Mouse (Mus musculus) brain, adult 2 months (tissue): ENCODE results near the gene Arpc5l.
"Not testable (repeated sequence)": the region's sequence is repeated elsewhere in the genome, so short reads cannot be mapped to it uniquely, and the experiment has no call there.

Experiments
- DNase-seq: peaks from one replicate; pipeline ENCODE4 v3.0.0; 2011; ENCODE audit warnings: low read depth, low spot score

Arpc5l gene

DNA sequence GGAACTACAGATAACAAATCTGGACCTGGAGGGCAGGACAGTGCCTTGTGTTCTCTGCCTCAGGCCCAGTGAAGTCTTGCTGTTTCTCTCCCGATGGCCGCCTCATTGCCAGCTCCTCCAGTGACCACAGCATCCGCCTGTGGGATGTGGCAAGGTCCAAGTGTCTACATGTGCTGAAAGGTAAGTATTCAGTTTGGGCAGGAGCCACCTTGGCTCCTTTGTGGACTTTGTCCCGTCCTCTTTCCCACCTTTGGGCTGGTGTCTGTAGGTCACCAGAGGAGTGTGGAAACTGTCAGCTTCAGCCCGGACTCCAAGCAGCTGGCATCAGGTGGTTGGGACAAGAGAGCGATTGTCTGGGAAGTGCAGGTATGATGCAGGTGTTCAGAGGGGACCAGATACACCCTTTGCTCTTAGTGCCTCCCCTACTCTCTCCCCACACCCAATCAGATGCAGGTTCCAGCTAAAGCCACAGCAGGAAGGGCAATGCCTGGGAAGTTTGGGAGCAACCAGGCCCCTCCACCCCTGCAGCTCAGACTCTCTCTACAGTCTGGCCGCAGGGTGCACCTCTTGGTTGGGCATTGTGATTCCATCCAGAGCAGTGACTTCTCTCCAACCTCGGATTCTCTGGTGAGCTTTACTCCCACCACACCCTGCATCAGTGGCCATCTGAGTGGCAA, 5.1 kb upstream of the Arpc5l start:
- DNase-seq = no peak

DNA sequence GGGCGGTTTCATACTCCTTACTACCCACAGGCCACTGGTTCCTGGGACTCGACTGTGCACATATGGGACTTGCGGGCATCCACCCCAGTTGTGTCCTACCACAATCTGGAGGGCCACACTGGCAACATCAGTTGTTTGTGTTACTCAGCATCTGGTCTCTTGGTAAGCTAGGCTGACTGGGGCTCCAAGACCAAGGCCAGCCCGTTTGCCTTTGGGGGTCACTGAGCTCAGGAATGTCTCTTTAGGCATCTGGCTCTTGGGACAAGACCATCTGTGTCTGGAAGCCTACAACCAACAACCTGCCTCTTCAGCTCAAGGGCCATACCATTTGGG, 4.6 kb upstream of the Arpc5l start:
- DNase-seq = no peak

DNA sequence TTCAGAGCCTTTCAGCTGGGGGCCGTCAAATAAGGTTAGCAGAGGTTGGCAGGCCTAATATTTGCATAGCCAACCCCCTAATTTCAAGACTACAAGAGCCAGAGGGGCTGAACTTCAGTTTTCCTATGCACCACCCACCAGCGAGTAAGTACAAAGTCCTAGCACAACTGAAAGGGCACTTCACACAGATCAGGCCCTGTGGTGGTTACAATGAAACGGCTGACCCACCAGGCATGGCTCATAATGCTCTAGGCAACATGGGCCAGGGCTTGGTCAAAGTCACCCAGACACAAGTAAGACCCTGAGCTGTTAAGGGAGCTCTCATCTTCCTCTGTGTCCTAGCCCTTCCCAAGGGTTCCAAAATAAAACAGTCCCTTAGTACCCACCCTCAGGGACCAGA, 3.3 kb upstream of the Arpc5l start:
- no peak for DNase-seq

DNA sequence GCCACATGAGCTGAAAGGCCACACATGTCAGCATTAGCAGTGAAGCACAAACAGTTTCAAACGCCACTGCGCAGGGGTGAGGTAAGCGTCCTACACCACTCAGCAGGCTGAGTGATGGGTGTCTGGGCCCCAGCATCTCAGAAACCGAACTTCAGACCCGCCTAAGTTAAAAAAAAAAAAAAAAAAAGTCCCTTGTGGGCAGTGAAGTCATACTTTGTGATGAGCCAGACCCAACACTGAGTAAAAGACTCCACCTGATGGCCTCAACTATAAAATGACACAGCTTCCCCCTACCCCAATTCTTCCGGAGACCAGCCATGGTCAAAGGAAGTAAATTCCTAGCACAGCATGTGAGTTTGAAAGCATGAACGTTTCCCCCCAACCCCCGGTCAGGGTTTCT, 2.0 kb upstream of the Arpc5l start:
- no peak for DNase-seq

DNA sequence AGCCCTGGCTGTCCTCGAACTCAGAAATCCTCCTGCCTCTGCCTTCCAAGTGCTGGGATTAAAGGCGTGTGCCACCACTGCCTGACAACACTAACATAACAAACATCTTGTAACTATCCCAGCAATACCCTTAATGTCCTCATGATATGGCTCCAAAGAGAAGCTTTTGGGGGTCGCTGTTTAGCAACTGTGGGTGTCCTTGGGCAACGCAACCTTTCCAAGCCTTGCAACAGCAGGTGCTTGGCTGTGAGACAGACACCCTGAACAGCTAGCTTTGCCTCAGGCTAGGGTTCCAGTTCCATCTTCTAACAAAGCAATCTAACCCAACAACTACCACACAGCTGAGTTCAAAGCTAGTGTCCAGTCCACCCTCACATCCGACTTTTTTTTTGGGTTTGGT, 1.6 kb upstream of the Arpc5l start:
- DNase-seq = no peak

DNA sequence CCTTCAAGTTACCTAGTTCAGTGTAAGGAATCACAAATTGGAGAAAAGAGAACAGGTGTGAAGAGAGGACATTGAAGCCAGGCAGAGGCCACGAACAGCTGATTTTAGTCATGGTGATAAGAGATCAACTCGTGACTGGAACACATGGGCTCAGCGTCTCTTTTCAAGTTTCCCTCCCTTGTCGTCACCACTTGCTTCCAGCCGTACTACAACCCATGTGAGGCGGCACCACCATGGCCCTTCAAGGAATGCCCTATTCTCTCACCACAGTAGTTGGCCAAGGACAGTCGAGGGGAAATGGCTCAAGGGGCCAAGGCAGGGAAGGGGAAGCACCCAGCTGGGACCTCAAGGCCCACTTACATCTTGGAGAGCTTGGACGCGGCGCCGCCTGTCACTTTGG, 776 bp upstream of the Arpc5l start:
- peak; percentile 42 for DNase-seq

DNA sequence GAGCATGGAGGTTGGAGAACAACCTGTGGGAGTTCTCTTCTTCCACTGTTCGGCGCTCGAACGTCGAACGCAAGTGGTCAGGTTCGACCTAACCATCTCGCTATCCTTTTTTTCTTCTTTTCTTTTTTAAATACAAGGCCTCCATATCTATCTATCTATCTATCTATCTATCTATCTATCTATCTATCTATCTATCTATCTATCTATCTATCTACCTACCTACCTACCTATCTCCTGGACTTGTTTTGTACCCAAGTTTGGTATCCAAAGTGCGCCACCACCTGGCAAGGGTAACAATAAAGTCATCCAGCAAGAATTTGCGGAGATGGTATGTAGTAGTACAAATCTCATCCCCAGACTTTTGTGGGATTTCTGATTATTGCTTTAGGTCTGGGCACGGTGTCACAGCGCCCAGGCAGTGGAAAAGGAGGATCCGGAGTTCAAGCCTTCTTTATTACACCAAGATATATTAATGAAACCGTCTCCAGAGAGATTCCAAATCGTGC, 479 bp downstream of the Arpc5l start, which contains the start of gene Rpl35:
Gene Rpl35 (minus strand): TSS at position 51 of the 506 bp plus-strand sequence.
- peak; percentile 58 for DNase-seq

DNA sequence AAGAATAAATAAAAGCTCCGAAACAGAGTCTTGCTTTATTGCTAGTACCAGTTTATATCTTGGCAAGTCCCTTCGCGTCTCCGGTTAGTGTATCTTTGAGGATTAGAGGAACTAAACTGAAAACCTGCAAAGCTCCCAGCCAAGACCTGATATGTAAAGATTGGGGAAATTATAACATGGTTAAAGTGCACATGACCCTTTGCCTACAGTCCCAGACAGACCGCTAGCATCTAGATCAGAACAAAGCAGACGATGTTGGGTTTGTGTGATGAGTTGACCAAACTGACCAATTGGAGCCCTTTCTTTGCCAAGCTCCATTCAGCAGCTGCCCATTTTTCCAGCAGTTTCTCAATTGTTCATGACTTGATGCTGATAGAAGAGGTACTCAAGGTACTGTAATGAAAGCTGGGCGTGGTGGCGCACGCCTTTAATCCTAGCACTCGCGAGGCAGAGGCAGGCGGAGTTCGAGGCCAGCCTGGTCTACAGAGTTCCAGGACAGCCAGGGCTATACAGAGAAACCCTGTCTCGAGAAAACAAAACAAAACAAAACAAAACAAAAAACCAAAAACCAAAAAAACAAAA, 1.1 kb downstream of the Arpc5l start:
- no peak for DNase-seq

DNA sequence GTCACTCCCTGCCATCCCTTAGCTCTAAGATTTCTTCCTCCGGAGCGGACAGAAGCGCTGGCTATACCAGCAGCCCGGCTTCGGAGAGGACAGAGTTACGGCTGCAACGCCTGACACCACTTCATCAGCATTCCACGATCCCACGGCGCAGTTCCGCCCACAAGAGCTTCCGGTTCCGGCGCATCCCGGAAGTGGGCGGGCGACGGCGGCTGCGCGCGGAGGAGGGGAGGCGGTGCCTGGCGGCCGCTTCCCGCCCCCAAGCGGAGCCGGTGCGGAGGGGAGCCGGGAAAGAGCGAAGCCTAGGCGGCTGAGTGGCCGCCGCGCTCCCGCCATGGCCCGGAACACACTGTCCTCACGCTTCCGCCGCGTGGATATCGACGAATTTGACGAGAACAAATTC, 2.7 kb downstream of the Arpc5l start:
- peak; percentile 97 for DNase-seq

DNA sequence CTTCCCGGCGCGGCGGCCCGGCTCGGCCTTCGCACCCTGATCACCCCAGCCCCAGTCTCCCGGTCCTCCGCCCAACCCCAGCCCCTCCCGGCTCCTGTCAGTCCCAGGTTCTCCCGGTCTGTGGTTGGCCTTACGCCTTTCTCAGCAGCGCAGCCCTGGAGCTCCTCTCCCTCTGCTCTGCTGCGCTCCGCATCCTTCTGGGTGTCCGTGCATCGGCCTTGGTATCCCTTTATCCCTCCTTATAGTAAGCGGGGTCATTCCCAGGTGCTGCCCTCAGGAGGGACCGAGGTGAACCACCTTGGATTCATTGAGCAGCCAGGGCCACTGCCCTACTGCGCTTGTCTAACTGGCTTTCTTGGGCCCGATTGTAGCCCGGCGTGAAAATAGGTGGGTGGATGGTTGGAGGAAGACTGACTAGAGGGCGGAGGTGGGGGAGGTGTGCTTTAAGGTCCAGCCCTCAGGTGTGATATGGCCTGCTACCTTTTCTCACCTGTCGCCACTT, 3.3 kb downstream of the Arpc5l start:
- peak; percentile 49 for DNase-seq

DNA sequence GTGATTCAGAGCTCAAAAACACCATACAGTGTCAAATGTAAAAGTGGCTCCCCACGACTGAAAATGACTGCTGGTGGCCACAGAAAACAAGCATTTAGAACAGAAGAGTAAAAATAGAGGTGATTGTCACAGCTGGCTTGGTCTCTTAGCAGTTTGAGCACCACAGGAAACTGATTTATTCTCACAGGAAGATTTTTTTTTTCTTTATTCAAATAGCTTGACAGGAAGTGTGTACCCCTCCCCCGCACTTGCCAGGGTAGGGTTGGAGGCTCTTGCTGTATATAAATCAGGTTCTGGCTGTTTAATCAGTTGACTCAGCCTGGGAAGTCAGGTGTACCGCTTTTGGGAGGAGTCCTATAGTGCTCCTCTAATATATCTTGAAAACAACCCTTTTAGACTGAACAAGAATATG, 3.8 kb downstream of the Arpc5l start:
- DNase-seq = peak; percentile 74

DNA sequence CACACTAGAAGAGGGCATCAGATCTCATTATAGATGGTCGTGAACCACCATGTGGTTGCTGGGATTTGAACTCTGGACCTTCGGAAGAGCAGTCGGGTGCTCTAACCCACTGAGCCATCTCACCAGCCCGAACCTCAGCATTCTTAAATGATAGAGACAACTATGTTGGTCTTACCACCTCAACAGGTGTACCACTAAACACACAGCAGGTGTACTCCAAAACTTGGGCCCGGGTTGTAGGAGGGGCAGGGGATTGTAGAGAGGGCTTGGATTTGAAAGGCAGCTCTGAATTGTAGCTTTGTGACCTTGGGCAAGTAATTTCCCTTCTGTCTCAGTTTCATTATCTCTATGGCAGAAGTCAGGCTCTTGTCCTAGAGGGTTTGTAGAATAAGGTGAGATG, 5.0 kb downstream of the Arpc5l start:
- DNase-seq = not testable (repeated sequence)

DNA sequence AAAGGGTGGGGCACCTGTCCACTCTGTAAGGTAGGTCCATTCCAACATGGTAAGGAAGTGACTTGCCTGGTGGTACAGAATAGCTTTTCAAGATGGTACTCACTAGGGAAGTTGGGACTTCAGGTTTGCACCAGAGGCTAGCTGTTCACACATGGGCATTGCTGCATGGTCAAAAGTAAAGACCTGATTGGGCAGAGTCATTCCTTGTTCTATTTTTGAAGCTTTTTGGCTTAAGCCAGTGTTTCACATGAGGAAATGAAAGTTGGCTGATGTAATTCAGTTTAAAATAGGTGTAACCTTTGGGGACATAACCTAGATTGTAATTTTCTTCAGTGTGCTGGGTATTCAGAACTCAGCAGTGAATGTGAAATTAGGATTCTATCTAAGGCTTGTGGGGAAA, 6.1 kb downstream of the Arpc5l start:
- peak; percentile 60 for DNase-seq

DNA sequence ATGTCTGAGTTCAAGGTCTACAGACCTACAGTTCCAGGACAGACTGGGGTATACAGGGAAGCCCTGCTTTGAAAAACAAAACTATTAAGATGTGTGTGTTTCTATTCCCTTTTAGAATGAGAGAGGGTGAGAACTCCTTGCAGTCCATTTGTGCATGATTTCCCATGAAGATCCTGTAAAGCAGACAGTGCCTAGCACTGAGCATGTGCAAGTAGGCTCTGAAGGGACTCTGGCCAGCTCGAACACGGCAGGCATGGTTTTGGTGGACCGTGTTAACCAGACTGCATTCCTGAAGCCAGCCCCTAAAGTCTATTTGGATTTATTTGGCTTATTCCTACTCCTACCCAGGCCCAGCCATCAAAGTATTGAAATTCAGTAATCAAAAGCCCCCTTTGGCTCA, 6.8 kb downstream of the Arpc5l start:
- DNase-seq = no peak

DNA sequence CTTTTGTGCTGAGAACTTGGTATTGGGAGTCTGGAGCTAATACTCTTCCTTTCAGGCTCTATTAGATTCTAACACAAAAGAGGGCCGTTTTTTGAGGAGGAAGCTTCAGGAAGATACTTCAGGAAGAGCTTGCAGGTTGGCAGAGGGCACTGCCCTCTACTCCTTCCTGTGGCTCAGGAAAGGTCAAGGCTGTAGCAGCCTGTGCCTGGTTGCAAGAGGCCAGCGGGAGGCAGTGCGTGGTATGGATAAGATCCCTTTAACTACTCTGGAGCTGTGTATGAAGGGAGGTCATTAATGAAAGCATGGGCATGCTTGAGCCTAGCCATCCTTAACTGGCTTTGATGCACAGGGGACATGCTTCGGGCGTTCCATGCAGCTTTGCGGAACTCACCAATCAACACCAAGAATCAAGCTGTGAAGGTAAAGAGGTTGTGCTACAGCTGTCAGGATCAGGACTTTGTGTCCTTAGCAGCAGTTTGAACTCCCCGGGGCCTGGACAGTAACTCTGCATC, 7.7 kb downstream of the Arpc5l start:
- no peak for DNase-seq

DNA sequence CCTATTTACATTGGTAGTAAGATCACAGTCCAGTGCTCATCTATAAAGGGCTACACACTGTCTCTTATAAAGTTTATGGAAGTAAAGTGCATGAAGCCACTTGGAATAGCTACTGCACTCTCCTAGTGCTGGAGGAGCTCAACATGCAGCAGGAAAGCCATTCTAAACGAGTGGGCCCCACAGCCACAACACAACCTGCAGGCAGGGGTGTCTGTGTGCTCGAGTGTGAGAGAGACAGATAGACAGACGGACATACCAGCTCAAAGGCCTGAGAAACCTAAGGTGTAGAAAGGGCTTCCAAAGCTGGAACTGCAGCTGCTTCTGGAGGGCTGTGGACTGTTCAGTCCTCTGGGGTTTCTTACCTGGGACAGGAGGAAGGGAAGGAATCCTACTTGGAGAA, 11.4 kb downstream of the Arpc5l start:
- no peak for DNase-seq

DNA sequence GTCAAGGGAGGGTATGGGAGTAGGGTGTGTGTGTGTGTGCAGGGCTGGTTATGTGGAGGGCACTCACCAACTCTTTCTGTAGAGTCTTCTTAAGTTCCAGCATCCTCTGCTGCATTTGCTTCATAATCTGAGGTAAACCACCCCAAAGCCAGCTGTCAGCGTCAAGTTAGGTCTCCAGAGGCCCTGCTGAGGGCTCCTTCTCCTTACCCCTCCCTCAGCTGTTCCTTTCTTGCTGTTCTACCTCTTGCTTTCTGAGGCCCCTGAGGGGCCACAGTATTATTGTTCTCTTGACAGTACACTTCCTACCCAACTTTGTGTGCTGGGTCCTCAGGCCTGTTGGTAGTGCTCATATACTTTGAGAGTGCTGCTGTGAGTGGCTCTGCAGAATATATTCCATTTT, 14.9 kb downstream of the Arpc5l start:
- DNase-seq = no peak

DNA sequence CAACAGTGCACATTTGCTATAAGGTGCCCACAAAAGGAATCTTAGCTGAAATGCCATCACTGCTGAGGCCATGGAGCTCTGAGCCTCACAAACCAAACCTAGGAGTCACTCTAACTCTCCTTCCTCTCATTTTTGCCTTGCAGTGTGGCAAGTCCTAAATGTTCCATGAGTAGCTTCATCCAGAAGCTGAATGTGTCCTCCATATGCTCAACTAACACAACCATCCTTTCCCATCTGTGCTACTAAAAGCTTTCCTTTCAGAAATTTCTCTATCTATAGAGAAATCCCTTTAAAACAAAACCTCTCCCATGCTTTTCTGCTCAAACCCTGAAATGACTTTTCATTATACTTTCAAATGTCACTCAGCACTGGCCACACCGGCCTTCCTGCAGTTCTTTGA, 26.5 kb downstream of the Arpc5l start:
- DNase-seq = peak; percentile 71

DNA sequence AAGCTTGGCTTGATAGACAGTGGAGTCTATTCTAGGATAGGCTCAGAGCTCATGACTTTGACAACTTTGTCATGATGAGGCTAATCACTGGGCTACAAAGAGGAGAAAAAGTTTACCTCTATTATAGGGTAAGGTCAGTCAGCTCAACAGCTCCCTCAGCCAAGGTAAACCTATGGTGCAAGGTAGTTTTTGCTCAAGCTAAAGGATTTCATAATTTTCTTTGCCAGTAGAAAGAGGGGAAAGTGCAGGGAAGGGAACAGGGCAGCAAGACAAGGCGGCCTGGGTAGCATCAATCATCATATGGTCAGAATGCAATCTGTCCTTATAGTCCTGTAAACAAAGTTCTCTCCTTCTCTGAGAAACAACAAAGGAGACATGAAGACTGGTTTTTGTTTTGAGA, 35.1 kb downstream of the Arpc5l start:
- no peak for DNase-seq

DNA sequence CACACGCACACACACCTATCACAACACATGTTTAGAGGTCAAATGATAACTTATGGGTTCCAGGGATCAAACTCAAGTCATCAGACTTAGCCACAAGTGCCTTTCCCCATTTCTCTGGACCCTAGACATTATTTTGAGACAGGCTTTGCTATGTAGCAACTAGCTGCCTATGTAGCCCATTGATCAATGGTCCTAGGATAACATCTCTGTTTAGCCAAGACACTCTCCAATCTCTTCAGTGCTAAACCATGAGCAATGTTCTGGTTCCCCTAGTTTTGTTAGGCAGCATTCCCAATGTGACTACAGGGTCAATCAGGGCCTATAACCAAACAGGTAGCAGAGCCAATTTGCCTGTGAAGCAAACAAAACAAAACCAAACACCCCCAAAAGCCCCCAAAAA, 43.4 kb downstream of the Arpc5l start:
- DNase-seq = no peak

DNA sequence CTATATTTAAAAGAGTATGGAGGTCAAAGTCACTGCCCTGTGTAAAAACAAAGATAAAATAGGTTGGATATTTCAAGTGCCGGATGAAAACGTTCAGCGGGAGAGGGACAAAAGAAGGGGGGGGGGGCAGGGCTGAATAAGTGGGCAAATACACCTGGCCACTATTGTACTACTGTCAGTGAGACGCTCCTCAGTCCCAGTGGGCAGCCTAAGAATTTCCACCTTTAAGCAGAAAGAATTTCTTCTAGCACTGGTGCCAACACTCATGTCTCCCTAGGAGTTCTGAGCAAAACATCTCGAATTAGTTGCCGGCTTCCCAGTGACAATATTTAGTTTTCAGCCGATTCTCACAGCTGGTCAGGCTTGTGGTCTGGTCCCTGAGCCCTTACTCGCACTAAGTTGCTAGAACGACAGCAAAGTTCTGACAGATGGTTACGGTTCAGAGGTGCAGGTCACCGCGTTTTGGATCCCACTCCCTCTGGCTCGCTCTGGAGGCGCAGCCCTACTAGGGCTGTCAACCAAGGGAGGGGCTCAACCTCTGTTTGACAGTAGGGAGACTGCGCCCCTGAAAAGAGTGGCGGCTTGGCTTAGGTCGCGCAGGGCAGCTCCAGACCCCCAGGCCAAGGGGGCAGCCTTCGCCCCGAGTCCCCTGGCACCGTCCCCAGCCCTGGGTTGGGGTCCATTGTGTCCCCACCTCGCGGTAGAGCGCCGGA, 59.7 kb downstream of the Arpc5l start:
- peak; percentile 18 for DNase-seq
